Mouse (Mus musculus) cortical plate, adult 2 months (tissue): Measurements from ENCODE around the gene D930048N14Rik. TPM values are rescaled to one million over a fixed set of nuclear protein-coding genes. Genes with fewer than 3 reads are reported as not detected.

Experiments
- H3K27ac ChIP-seq: fragments of 200-500 bp; 2 replicates; pipeline ENCODE4 v1.5.1; 2012; ENCODE audit warnings: low read length, control low read depth, inconsistent platforms; ENCODE audit not compliant: insufficient read depth
- H3K4me1 ChIP-seq: fragments of 200-500 bp; 2 replicates; pipeline ENCODE4 v1.6.1; 2011; ENCODE audit warnings: low read length; ENCODE audit not compliant: control insufficient read depth, insufficient read depth
- H3K4me3 ChIP-seq: fragments of 200-500 bp; 2 replicates; pipeline ENCODE4 v1.5.1; 2011; ENCODE audit warnings: mild to moderate bottlenecking, low read length, control low read depth; ENCODE audit not compliant: insufficient read depth
- CTCF ChIP-seq: fragments of 200-500 bp; IDR thresholded peaks from 2 replicates; pipeline ENCODE4 v1.5.1; 2011; ENCODE audit warnings: mild to moderate bottlenecking, control low read depth, low read length; ENCODE audit not compliant: insufficient read depth; ENCODE audit errors: extremely low read depth
- POLR2A ChIP-seq: fragments of 200-500 bp; IDR thresholded peaks from 2 replicates; pipeline ENCODE4 v1.6.1; 2011; ENCODE audit warnings: mild to moderate bottlenecking, low read length, control low read depth; ENCODE audit not compliant: insufficient read depth; ENCODE audit errors: extremely low read depth
- polyA plus RNA-seq: library from polyadenylated mRNA; depleted of rRNA; stranded (reverse); fragments of >200 nt; gene quantifications from 2 replicates; pipeline ENCODE4 v1.2.3, GENCODE M21; 2012

The D930048N14Rik gene
- polyA plus RNA-seq, 1 experiment, result 5.3 TPM

GRCm38 (mm10) chr11:51649889-51650199, 910 bp upstream of the D930048N14Rik start:
- TF ChIP-seq POLR2A, result peak; percentile 36; the same call in 1 of the 2 replicates
- no peak for TF ChIP-seq CTCF
- peak overlapping the region; percentile 66 for H3K4me3 ChIP-seq
- no peak overlapping the region for H3K27ac ChIP-seq
- peaks cover 2% of the 10 kb centered on the region; the same call in 1 of the 2 replicates for H3K4me1 ChIP-seq

- peak overlapping the region; percentile 66 for H3K4me3 ChIP-seq
- peak overlapping the region; percentile 74 for H3K27ac ChIP-seq
- H3K4me1 ChIP-seq, result peaks cover 2% of the 10 kb centered on the region; the same call in 1 of the 2 replicates
- TF ChIP-seq CTCF, result no peak
- TF ChIP-seq POLR2A, result no peak
Measured at GRCm38 (mm10) chr11:51650261-51650660, 493 bp upstream of the D930048N14Rik start.

- Histone ChIP-seq H3K27ac (no peak overlapping the region), H3K4me3 (no peak overlapping the region), H3K4me1 (no peaks in the 10 kb centered on the region)
- TF ChIP-seq CTCF (no peak), POLR2A (no peak)
Measured at GRCm38 (mm10) chr11:51652889-51653418, 2.2 kb downstream of the D930048N14Rik start.

GRCm38 (mm10) chr11:51653736-51654135, 3.0 kb downstream of the D930048N14Rik start:
- no peak for TF ChIP-seq CTCF
- no peak for TF ChIP-seq POLR2A
- Histone ChIP-seq H3K4me1 (0 out of 2 replicates have a peak, but pooled peaks cover 1% of the 10 kb centered on the region), H3K4me3 (no peak overlapping the region), H3K27ac (no peak overlapping the region)

- H3K27ac ChIP-seq, result no peak overlapping the region
- no peak overlapping the region for H3K4me3 ChIP-seq
- TF ChIP-seq CTCF (no peak), POLR2A (no peak)
- 0 out of 2 replicates have a peak, but pooled peaks cover 4% of the 10 kb centered on the region for H3K4me1 ChIP-seq
Measured at GRCm38 (mm10) chr11:51654891-51655290, 4.1 kb downstream of the D930048N14Rik start.

GRCm38 (mm10) chr11:51656798-51657521, 6.2 kb downstream of the D930048N14Rik start:
- no peak overlapping the region for H3K27ac ChIP-seq
- no peak overlapping the region for H3K4me3 ChIP-seq
- TF ChIP-seq CTCF (no peak), POLR2A (no peak)
- 0 out of 2 replicates have a peak, but pooled peaks cover 4% of the 10 kb centered on the region for H3K4me1 ChIP-seq

GRCm38 (mm10) chr11:51658291-51658690, 7.5 kb downstream of the D930048N14Rik start:
- peak overlapping the region; percentile 37; the same call in 1 of the 2 replicates for H3K27ac ChIP-seq
- TF ChIP-seq CTCF, result no peak
- TF ChIP-seq POLR2A, result no peak
- H3K4me1 ChIP-seq, result 0 out of 2 replicates have a peak, but pooled peaks cover 4% of the 10 kb centered on the region
- no peak overlapping the region for H3K4me3 ChIP-seq

- Histone ChIP-seq H3K4me1 (0 out of 2 replicates have a peak, but pooled peaks cover 4% of the 10 kb centered on the region), H3K4me3 (no peak overlapping the region), H3K27ac (peak overlapping the region; percentile 53; the same call in 1 of the 2 replicates)
- TF ChIP-seq POLR2A (no peak), CTCF (no peak)
Measured at GRCm38 (mm10) chr11:51658705-51659104, 8.0 kb downstream of the D930048N14Rik start.

- Histone ChIP-seq H3K4me3 (no peak overlapping the region), H3K4me1 (0 out of 2 replicates have a peak, but pooled peaks cover 4% of the 10 kb centered on the region), H3K27ac (no peak overlapping the region)
- TF ChIP-seq CTCF (no peak), POLR2A (no peak)
Measured at GRCm38 (mm10) chr11:51661867-51662365, 11.2 kb downstream of the D930048N14Rik start.
